Mouse (Mus musculus): Measurements from ENCODE around the gene Kcnmb4.

GRCm38 (mm10) chr10:116468094-116468493, 5.6 kb downstream of the Kcnmb4 start:
- TF ChIP-seq CTCF (IDR thresholded peaks at IDR 0.05; ENCODE audit: borderline replicate concordance, insufficient read depth, low read length) (no peak), POLR2A (IDR thresholded peaks at IDR 0.05; ENCODE audit: low read depth, low read length) (no peak)
